Mouse (Mus musculus) midbrain, embryonic 16.5 days (tissue): ENCODE data around the gene Setdb2. TPM values are rescaled to one million over a fixed set of nuclear protein-coding genes. Genes with fewer than 3 reads are reported as not detected.

ENCODE experiments used
- polyA plus RNA-seq: library from polyadenylated mRNA; unstranded; fragments of >200 nt; fragmentation: Nextera tagmentation; extraction: Ambion mirVana; gene quantifications from 2 replicates; pipeline ENCODE4 v1.2.1, GENCODE M21; 2015

The Setdb2 gene
- polyA plus RNA-seq, 1 experiment from 2014 or later = 6.0 TPM

Other genes with a start within 250 kb of the Setdb2 start
- 49.9 and 57.4 TPM in 2 replicates for gene Rcbtb1, start 239.7 kb downstream of the Setdb2 start, polyA plus RNA-seq
- gene Gm6904, start 180.7 kb downstream of the Setdb2 start, polyA plus RNA-seq = not detected in 2 replicates
- gene Phf11a, start 143.4 kb downstream of the Setdb2 start, polyA plus RNA-seq = not detected in 2 replicates
- gene Phf11b, start 99.5 kb downstream of the Setdb2 start, polyA plus RNA-seq = 0.24 TPM in 1 of 2 replicates, not detected in the other
- 0.07 and 0.41 TPM in 2 replicates for gene Phf11d, start 75.4 kb downstream of the Setdb2 start, polyA plus RNA-seq
- 0.10 and 0.21 TPM in 2 replicates for gene Phf11c, start 45.5 kb downstream of the Setdb2 start, polyA plus RNA-seq
- 22.2 and 22.4 TPM in 2 replicates for gene Cab39l, start 88 bp upstream of the Setdb2 start, polyA plus RNA-seq
- gene Cdadc1, start 157.1 kb upstream of the Setdb2 start, polyA plus RNA-seq = 31.8 and 33.6 TPM in 2 replicates
- gene Shisa2, start 184.4 kb upstream of the Setdb2 start, polyA plus RNA-seq = 4.7 and 5.9 TPM in 2 replicates